Mouse (Mus musculus) liver, adult 2 months (tissue): ENCODE data around the gene Hist1h3h. TPM values are rescaled to one million over a fixed set of nuclear protein-coding genes. Genes with fewer than 3 reads are reported as not detected.
A peak's percentile ranks its signal among the peaks of the same experiment; 100 is the strongest.

Experiments used
- DNase-seq: peaks from one replicate; pipeline ENCODE4 v3.0.0-alpha.2; 2011; ENCODE audit warnings: low read depth, low spot score; ENCODE audit errors: extremely low read depth
- H3K27ac ChIP-seq: fragments of 200-500 bp; replicated peaks from 2 replicates; pipeline ENCODE4 v1.5.1; 2012; ENCODE audit warnings: low read depth, mild to moderate bottlenecking, control low read depth, inconsistent platforms, low read length; ENCODE audit not compliant: insufficient read depth
- H3K27me3 ChIP-seq: fragments of 200-500 bp; 2 replicates; pipeline ENCODE4 v1.6.1; 2012; ENCODE audit warnings: mild to moderate bottlenecking, moderate library complexity, low read length, inconsistent platforms; ENCODE audit not compliant: control insufficient read depth, insufficient read depth
- H3K36me3 ChIP-seq: fragments of 200-500 bp; 2 replicates; pipeline ENCODE4 v1.6.1; 2012; ENCODE audit warnings: low read length, inconsistent platforms; ENCODE audit not compliant: control insufficient read depth, insufficient read depth
- H3K4me1 ChIP-seq: fragments of 200-500 bp; 2 replicates; pipeline ENCODE4 v1.6.1; 2011; ENCODE audit warnings: low read length; ENCODE audit not compliant: control insufficient read depth, insufficient read depth
- H3K4me3 ChIP-seq: fragments of 200-500 bp; 2 replicates; pipeline ENCODE4 v1.5.1; 2011; ENCODE audit warnings: low read depth, mild to moderate bottlenecking, control low read depth, low read length, moderate library complexity; ENCODE audit not compliant: insufficient read depth
- H3K79me2 ChIP-seq: fragments of 200-500 bp; 2 replicates; pipeline ENCODE4 v1.6.1; 2012; ENCODE audit warnings: inconsistent platforms, mild to moderate bottlenecking, low read length, moderate library complexity; ENCODE audit not compliant: control insufficient read depth, insufficient read depth
- H3K9ac ChIP-seq: fragments of 200-500 bp; 2 replicates; pipeline ENCODE4 v1.6.1; 2012; ENCODE audit warnings: low read depth, mild to moderate bottlenecking, control low read depth, inconsistent platforms, low read length
- CTCF ChIP-seq: fragments of 200-500 bp; IDR thresholded peaks from 2 replicates; pipeline ENCODE4 v1.5.1; 2011; ENCODE audit warnings: low read depth, low read length, control low read depth
- POLR2A ChIP-seq: fragments of 200-500 bp; IDR thresholded peaks from 2 replicates; pipeline ENCODE4 v1.6.1; 2011; ENCODE audit warnings: low read length, control low read depth; ENCODE audit not compliant: insufficient read depth; ENCODE audit errors: extremely low read depth
- WGBS: fragments of 180-500 bp; shearing (Covaris S2); methylation state at CpG from one replicate; pipeline ENCODE4 v1.1.7; 2018; 5-methylcytosine and 5-hydroxymethylcytosine counted together
- polyA plus RNA-seq: library from polyadenylated mRNA; depleted of rRNA; stranded (reverse); fragments of >200 nt; gene quantifications from 2 replicates; pipeline ENCODE4 v1.2.3, GENCODE M21; 2012
- total RNA-seq: library from RNA; depleted of rRNA; stranded (reverse); fragments of >200 nt; gene quantifications from 2 replicates; pipeline ENCODE4 v1.2.3, GENCODE M21; 2014

The Hist1h3h gene
- total and polyA plus RNA-seq, 2 experiments: 24.2 TPM; not detected in 1

GRCm38 (mm10) chr13:21722993-21723836 lies 5.8 kb downstream of the Hist1h3h start:
- H3K36me3 ChIP-seq: no peaks in the 10 kb centered on the region
- DNase-seq: no peak
- no peaks in the 10 kb centered on the region for H3K79me2 ChIP-seq
- H3K4me1 ChIP-seq: peaks cover 9% of the 10 kb centered on the region; the same call in 1 of the 2 replicates
- H3K27ac ChIP-seq: no peak overlapping the region
- H3K27me3 ChIP-seq: no peaks in the 10 kb centered on the region
- no peak overlapping the region for H3K9ac ChIP-seq
- WGBS: 55% methylated on average over 5 of the region's 5 CpGs
- no peak for TF ChIP-seq POLR2A
- TF ChIP-seq CTCF: no peak
- no peak overlapping the region for H3K4me3 ChIP-seq

- Histone ChIP-seq H3K4me3 (no peak overlapping the region), H3K27ac (no peak overlapping the region), H3K79me2 (no peaks in the 10 kb centered on the region), H3K9ac (no peak overlapping the region), H3K36me3 (no peaks in the 10 kb centered on the region), H3K27me3 (no peaks in the 10 kb centered on the region), H3K4me1 (no peaks in the 10 kb centered on the region)
- DNase-seq: no peak
- WGBS: 68% methylated on average over 11 of the region's 11 CpGs
- TF ChIP-seq POLR2A (no peak), CTCF (no peak)
Observed at GRCm38 (mm10) chr13:21727948-21728572, 10.6 kb downstream of the Hist1h3h start.

- 70% methylated on average over 1 of the region's 1 CpGs for WGBS
- no peak for TF ChIP-seq CTCF
- TF ChIP-seq POLR2A: no peak
Observed at GRCm38 (mm10) chr13:21729544-21729943, 12.1 kb downstream of the Hist1h3h start.

GRCm38 (mm10) chr13:21733466-21733865 lies 16.0 kb downstream of the Hist1h3h start:
- 85% methylated on average over 5 of the region's 5 CpGs for WGBS
- no peak overlapping the region for H3K27ac ChIP-seq
- DNase-seq: no peak
- H3K27me3 ChIP-seq: no peaks in the 10 kb centered on the region
- no peak for TF ChIP-seq POLR2A
- no peak for TF ChIP-seq CTCF
- peaks cover 7% of the 10 kb centered on the region for H3K4me1 ChIP-seq
- no peak overlapping the region for H3K4me3 ChIP-seq
- H3K79me2 ChIP-seq: no peaks in the 10 kb centered on the region
- no peak overlapping the region for H3K9ac ChIP-seq
- no peaks in the 10 kb centered on the region for H3K36me3 ChIP-seq

More at GRCm38 (mm10) chr13:21729544-21729943, 12.1 kb downstream of the Hist1h3h start:
- no peak overlapping the region for H3K9ac ChIP-seq
- no peak for DNase-seq
- no peaks in the 10 kb centered on the region for H3K36me3 ChIP-seq
- peaks cover 2% of the 10 kb centered on the region for H3K4me1 ChIP-seq
- H3K27ac ChIP-seq: no peak overlapping the region
- H3K27me3 ChIP-seq: no peaks in the 10 kb centered on the region
- H3K4me3 ChIP-seq: no peak overlapping the region
- no peaks in the 10 kb centered on the region for H3K79me2 ChIP-seq

- WGBS: 2% methylated on average over 21 of the region's 21 CpGs
- Histone ChIP-seq H3K9ac (peak overlapping the region; percentile 29; the same call in 1 of the 2 replicates), H3K36me3 (no peaks in the 10 kb centered on the region), H3K79me2 (no peaks in the 10 kb centered on the region), H3K4me1 (peaks cover 7% of the 10 kb centered on the region), H3K27ac (0 out of 2 replicates have a peak overlapping the region, but pooled peaks have one; percentile 12), H3K27me3 (no peaks in the 10 kb centered on the region), H3K4me3 (peak overlapping the region; percentile 93)
- TF ChIP-seq CTCF: peak; percentile 66; the same call in 1 of the 2 replicates
- no peak for TF ChIP-seq POLR2A
- peak; percentile 73 for DNase-seq
Observed at GRCm38 (mm10) chr13:21734010-21734905, 16.8 kb downstream of the Hist1h3h start.
